Mouse (Mus musculus) megakaryocyte progenitor cell, adult 5-6 weeks (primary cell): ENCODE data around the gene Gm21797. TPM values are rescaled to one million over a fixed set of nuclear protein-coding genes. Genes with fewer than 3 reads are reported as not detected.
"Not testable (repeated sequence)": the region's sequence is repeated elsewhere in the genome, so short reads cannot be mapped to it uniquely, and the experiment has no call there.

Experiments used
- ATAC-seq: replicated peaks from 2 replicates; pipeline ENCODE4 v1.8.0; 2016; ENCODE audit warnings: mild to moderate bottlenecking, moderate TSS enrichment, inconsistent platforms; ENCODE audit not compliant: poor library complexity
- total RNA-seq, 2 experiments: library from RNA; stranded (forward) in 1 of 2; stranded (reverse) in 1 of 2; fragments of 157-497, 149-512 nt in 1 of 2; fragments of 200-1000 nt in 1 of 2; gene quantifications; 2 replicates each; pipeline versions ENCODE4 v1.2.3 to v1.2.4; 2015 to 2017

The Gm21797 gene
- not detected in 2 replicates for total RNA-seq (2015)
- total RNA-seq (2017) = not detected in 2 replicates

- ATAC-seq = not testable (repeated sequence)
Measured at GRCm38 (mm10) chrY:40775665-40776064, at the start of gene Gm21797. Gm21797 (minus strand) TSS chrY:40775765.

GRCm38 (mm10) chrY:40804614-40805013 lies 29.0 kb upstream of the Gm21797 start, which contains the start of gene Gm20795:
Gm20795 (plus strand) TSS chrY:40804914.
- not testable (repeated sequence) for ATAC-seq

Other genes with a start within 250 kb of the Gm21797 start
- gene Gm21852, start 123.8 kb downstream of the Gm21797 start, total RNA-seq (2015) = not detected in 2 replicates
- not detected in 2 replicates for gene Gm21852, start 123.8 kb downstream of the Gm21797 start, total RNA-seq (2017)
- not detected in 2 replicates for gene Gm20795, start 29.1 kb upstream of the Gm21797 start, total RNA-seq (2015)
- not detected in 2 replicates for gene Gm20795, start 29.1 kb upstream of the Gm21797 start, total RNA-seq (2017)